Mouse (Mus musculus) limb, embryonic 11.5 days (tissue): Measurements from ENCODE around the gene Hoxa2. TPM values are rescaled to one million over a fixed set of nuclear protein-coding genes. Genes with fewer than 3 reads are reported as not detected.
A peak's percentile ranks its signal among the peaks of the same experiment; 100 is the strongest.

Experiments
- ATAC-seq: fragments of 200-750 bp; cut with Nextera tagmentation; 2 replicates; pipeline ENCODE4 v1.8.0; 2017; ENCODE audit warnings: low read depth; ENCODE audit not compliant: insufficient number of reproducible peaks, low FRiP score, low TSS enrichment
- DNase-seq: peaks from one replicate; pipeline ENCODE4 v3.0.0-alpha.2; 2015; ENCODE audit warnings: low spot score
- H3K27ac ChIP-seq: fragments of 300-500 bp; sonication (generic); replicated peaks from 2 replicates; pipeline ENCODE4 v1.5.1; 2014; ENCODE audit warnings: low read depth, mild to moderate bottlenecking, low read length
- H3K27me3 ChIP-seq: fragments of 300-500 bp; sonication (generic); 2 replicates; pipeline ENCODE4 v1.6.1; 2014; ENCODE audit warnings: mild to moderate bottlenecking, low read length, mixed read lengths; ENCODE audit not compliant: control insufficient read depth, insufficient read depth
- H3K36me3 ChIP-seq: fragments of 300-500 bp; sonication (generic); 2 replicates; pipeline ENCODE4 v1.6.1; 2014; ENCODE audit warnings: mild to moderate bottlenecking, low read length, moderate library complexity, mixed read lengths; ENCODE audit not compliant: control insufficient read depth, insufficient read depth
- H3K4me1 ChIP-seq: fragments of 300-500 bp; sonication (generic); 2 replicates; pipeline ENCODE4 v1.6.1; 2014; ENCODE audit warnings: low read length, mixed read lengths; ENCODE audit not compliant: control insufficient read depth, insufficient read depth
- H3K4me2 ChIP-seq: fragments of 300-500 bp; sonication (generic); 2 replicates; pipeline ENCODE4 v1.6.1; 2014; ENCODE audit warnings: low read depth, mild to moderate bottlenecking, moderate library complexity; ENCODE audit not compliant: severe bottlenecking
- H3K4me3 ChIP-seq: fragments of 300-500 bp; sonication (generic); 2 replicates; pipeline ENCODE4 v1.5.1; 2014; ENCODE audit warnings: low read depth, low read length
- H3K9ac ChIP-seq: fragments of 300-500 bp; sonication (generic); 2 replicates; pipeline ENCODE4 v1.6.1; 2014; ENCODE audit warnings: mild to moderate bottlenecking, low read length
- H3K9me3 ChIP-seq: fragments of 300-500 bp; sonication (generic); 2 replicates; pipeline ENCODE4 v1.6.1; 2016; ENCODE audit warnings: low read length; ENCODE audit not compliant: control insufficient read depth
- whole genome bisulfite sequencing: fragments of 180-500 bp; shearing (Covaris S2); extraction: QIAGEN DNeasy Blood & Tissue Kit; methylation state at CpG from one replicate; pipeline ENCODE4 v1.1.7; 2014; 5-methylcytosine and 5-hydroxymethylcytosine counted together
- polyA plus RNA-seq: library from polyadenylated mRNA; unstranded; fragments of >200 nt; fragmentation: Nextera tagmentation; extraction: Ambion mirVana; gene quantifications from 2 replicates; pipeline ENCODE4 v1.2.1, GENCODE M21; 2014

The Hoxa2 gene
- polyA plus RNA-seq, 1 experiment from 2014 or later: 3.0 TPM

DNA sequence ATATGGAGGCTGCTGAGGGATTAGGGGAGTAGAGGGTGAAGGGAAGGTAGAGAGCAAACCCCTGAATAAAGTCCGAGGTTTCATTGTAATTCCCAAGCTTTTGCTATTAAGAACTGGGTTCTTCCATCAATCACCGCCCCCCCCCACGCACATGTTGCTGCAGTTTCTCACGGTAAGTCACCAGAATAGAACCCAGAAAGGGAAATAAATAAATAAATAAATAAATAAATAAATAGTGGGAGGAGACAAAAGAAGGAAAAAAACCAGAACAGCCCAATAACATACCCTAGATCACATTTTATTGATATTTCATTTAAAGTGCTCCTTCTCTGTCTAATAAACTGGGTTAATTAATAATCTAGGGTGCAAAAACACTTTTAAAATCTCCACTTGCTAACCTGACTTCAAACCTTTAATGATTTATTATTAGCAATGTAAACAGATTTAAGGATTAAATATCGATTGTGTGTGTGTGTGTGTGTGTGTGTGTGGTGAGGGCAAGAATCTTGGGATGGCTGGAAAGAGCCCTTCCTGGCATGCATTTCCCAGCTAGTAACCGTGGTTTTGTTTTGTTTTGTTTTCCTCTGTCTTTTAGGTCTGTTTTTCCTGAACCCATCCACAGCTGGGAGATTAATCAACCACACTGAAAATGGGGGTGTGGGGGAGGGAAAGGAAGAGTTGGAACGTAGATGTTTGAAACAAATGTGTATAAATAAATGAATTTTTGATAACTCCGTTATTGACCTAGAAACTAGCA lies 3.1 kb downstream of the Hoxa2 start:
- no peaks in the 10 kb centered on the region for H3K9me3 ChIP-seq
- no peak overlapping the region for H3K9ac ChIP-seq
- no peak overlapping the region for H3K4me3 ChIP-seq
- peaks cover 23% of the 10 kb centered on the region for H3K27me3 ChIP-seq
- H3K4me2 ChIP-seq: peak overlapping the region; percentile 97; the same call in 1 of the 2 replicates
- H3K4me1 ChIP-seq: peaks cover 58% of the 10 kb centered on the region
- ATAC-seq: no peak
- 7% methylated on average over 8 of the region's 8 CpGs for WGBS
- no peak overlapping the region for H3K27ac ChIP-seq
- peak; percentile 23 for DNase-seq
- H3K36me3 ChIP-seq: no peaks in the 10 kb centered on the region

DNA sequence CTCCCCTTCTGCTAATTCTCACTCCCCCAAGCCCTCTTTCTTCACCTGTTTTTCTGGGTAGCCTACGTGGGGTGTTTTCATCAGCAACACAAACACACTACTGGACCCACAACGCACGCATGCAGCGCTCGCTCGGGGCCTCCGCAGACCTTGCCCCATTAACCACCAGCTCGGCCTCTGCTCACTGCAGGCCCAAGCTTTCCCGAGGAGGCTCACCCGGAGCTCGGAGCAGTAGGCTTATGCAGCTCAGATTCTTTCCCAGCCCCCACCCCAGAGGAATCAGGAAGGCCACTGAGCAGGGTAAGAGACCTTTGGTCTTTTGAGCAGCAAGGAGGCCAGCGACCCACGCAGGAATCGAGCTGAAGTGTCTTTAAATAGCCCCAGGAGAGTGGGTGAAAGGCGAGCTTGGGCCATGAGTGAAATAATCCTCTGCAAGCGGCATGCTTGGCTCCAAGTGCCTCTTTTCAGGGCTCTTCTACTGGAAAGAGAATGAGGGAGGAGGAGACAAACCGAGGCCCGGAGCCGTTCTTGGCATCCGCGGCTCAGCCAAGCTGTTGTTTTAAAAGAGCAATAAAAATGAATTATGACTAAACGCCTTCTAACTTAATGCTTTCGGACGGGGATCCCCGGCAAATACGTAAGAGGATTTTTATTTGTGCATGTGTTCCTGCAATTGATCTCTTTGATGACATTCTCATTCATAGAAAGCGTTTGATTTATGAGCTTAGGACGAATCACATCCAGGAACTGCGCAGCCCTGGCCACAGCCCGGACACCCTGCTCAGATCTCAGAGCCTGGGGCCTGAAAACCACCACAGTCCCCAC lies 3.9 kb downstream of the Hoxa2 start:
- Histone ChIP-seq H3K36me3 (no peaks in the 10 kb centered on the region), H3K4me2 (peak overlapping the region; percentile 97), H3K27ac (peak overlapping the region; percentile 48), H3K4me1 (peaks cover 54% of the 10 kb centered on the region), H3K4me3 (peak overlapping the region; percentile 12; the same call in 1 of the 2 replicates), H3K9ac (0 out of 2 replicates have a peak overlapping the region, but pooled peaks have one; percentile 34), H3K9me3 (no peaks in the 10 kb centered on the region), H3K27me3 (peaks cover 29% of the 10 kb centered on the region)
- peak; percentile 52; the same call in 1 of the 2 replicates for ATAC-seq
- WGBS: under 1% methylated on average over 30 of the region's 30 CpGs
- DNase-seq: peak; percentile 76

DNA sequence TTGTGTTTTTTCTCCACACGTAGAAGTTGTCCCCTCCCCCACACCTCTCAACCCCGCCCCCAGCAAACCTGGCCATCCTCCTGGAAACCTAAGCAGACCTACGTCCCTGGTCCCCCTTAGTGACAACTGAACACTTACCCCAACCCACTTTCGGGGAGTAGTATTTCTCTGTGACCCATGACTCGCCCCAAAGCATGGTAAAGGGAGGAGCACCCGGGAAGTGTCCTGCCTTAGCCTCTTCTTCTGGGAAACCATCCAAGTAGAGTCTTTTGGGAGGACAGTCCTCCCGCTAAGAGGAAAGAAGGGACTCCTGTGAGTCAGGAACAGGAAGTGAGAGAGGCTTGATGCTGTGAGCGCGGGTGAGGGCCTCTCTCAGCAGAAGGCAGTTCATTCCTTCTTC lies 4.7 kb downstream of the Hoxa2 start:
- peak overlapping the region; percentile 97 for H3K4me2 ChIP-seq
- H3K4me1 ChIP-seq: peaks cover 50% of the 10 kb centered on the region

DNA sequence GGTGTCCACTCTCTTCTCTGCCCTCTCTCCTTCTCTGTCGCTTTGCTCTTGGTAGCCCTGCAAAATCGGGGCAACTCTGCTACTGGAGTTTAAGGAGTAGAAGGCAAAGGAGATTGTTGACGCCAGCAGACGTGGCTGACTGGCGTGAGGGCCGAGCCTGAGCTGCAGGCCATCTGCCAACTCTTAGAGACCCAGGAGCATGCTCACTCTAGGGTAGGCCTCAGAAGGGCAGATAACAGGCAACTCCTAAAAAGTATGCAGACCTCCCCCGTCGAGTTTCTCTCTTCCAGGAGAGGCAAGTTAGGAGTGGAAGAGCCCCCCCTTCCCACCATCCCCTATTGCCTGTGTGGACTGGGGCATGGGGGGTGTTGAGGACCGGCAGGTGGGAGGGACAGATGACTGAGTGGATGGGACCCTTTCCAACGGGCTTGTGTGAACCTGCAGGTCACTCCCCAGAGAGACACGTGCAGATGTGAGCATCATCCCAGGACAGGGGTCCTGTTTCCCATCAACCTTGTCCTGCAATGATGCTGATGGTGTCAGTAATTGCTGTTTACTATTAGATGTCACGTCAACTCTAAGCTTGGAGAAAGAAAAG lies 5.4 kb downstream of the Hoxa2 start:
- no peaks in the 10 kb centered on the region for H3K36me3 ChIP-seq
- WGBS: 4% methylated on average over 12 of the region's 12 CpGs
- DNase-seq: peak; percentile 52
- H3K4me2 ChIP-seq: peak overlapping the region; percentile 97
- H3K27ac ChIP-seq: no peak overlapping the region
- H3K27me3 ChIP-seq: peaks cover 40% of the 10 kb centered on the region
- ATAC-seq: no peak
- no peaks in the 10 kb centered on the region for H3K9me3 ChIP-seq
- H3K4me1 ChIP-seq: peaks cover 42% of the 10 kb centered on the region
- no peak overlapping the region for H3K9ac ChIP-seq
- peak overlapping the region; percentile 73 for H3K4me3 ChIP-seq

More for the DNA sequence above, 4.7 kb downstream of the Hoxa2 start:
- no peak for ATAC-seq
- Histone ChIP-seq H3K36me3 (no peaks in the 10 kb centered on the region), H3K27me3 (peaks cover 34% of the 10 kb centered on the region), H3K9me3 (no peaks in the 10 kb centered on the region), H3K9ac (no peak overlapping the region), H3K27ac (peak overlapping the region; percentile 48; the same call in 1 of the 2 replicates), H3K4me3 (no peak overlapping the region)
- WGBS: 4% methylated on average over 9 of the region's 9 CpGs
- DNase-seq: no peak

- peaks cover 34% of the 10 kb centered on the region for H3K4me1 ChIP-seq
- DNase-seq (peak; percentile 88), ATAC-seq (peak; percentile 76)
- peak within 1 kb of the TSS; percentile 73 for H3K4me3 ChIP-seq
- peak within 1 kb of the TSS; percentile 97 for H3K4me2 ChIP-seq
- peaks cover 43% of the 10 kb centered on the region for H3K27me3 ChIP-seq
- H3K9me3 ChIP-seq: no peaks in the 10 kb centered on the region
- peak within 1 kb of the TSS; percentile 51 for H3K9ac ChIP-seq
- under 1% methylated on average over 53 of the region's 55 CpGs for WGBS
- no peaks in the 10 kb centered on the region for H3K36me3 ChIP-seq
- peak within 1 kb of the TSS; percentile 52 for H3K27ac ChIP-seq
These were observed 6.2 kb downstream of the Hoxa2 start, which contains the start of gene Hoxa1 for GRCm38 (mm10) chr6:52158276-52159051. Gene Hoxa1, minus strand, starts transcription at chr6:52158317.

DNA sequence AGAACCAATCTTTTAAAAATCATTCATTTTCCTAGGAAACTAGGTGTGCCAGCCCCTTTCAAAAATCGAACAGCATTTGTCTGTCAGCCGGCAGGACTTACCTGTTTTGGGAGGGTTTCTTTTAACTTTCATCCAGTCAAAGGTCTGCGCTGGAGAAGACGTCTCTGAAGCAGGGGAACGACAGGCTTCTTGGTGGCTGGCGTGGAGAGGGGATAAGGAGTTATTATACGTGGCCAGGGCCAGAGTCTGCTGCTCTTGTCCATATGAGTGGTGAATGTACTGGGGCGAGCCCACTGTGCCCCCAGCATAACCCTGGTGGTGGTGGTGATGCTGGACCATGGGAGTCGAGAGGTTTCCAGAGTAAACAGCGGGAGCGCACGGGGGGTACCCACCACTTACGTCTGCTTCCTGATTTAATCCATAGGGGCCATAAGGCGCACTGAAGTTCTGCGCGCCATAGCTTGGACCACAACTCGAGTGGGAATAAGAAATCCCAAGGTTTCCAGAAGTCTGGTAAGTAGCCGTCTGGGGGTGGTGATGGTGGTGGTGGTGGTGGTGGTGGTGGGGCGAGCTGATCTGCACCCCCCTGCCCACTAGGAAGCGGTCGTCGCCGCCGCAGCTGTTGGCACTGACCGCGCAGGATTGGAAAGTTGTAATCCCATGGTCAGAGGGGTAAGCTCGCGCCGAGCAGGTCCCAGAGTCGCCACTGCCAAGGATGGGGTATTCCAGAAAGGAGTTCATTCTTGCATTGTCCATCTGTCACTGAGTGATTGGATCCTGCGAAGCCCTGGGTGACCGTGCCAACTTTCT lies 7.0 kb downstream of the Hoxa2 start:
- H3K4me3 ChIP-seq: peak overlapping the region; percentile 73

DNA sequence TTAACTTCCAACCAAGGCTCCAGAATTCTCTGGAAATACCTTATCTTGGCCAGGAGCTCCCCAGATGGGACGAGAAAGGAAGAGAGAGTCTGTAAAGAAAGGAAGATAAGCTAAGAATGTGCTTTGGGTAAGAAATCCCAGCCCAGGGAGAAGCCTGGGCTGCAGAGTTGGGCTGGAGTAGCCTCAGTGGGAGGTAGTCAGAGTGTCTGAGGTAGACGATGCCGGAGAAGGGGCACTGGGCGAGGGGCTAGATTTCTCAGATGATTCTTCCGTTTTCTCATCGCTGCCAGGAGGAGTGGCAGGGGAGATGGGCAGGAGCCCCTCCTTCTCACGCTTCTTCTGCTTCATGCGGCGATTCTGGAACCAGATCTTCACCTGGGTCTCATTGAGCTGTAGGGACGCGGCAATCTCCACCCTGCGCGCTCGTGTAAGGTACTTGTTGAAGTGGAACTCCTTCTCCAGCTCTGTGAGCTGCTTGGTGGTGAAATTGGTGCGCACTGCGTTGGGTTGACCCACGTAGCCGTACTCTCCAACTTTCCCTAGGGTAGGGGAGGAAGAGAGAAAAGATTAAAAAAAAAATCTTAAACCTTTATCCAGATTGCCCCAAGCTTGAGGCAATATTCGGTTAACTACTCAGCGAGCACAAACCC lies 8.0 kb downstream of the Hoxa2 start:
- Histone ChIP-seq H3K4me1 (peaks cover 28% of the 10 kb centered on the region), H3K4me3 (no peak overlapping the region), H3K36me3 (no peaks in the 10 kb centered on the region), H3K9ac (no peak overlapping the region), H3K9me3 (no peaks in the 10 kb centered on the region), H3K4me2 (peak overlapping the region; percentile 8; the same call in 1 of the 2 replicates), H3K27me3 (peaks cover 52% of the 10 kb centered on the region), H3K27ac (no peak overlapping the region)
- peak; percentile 44 for DNase-seq
- ATAC-seq: no peak
- 2% methylated on average over 20 of the region's 20 CpGs for WGBS

More for the DNA sequence above, 7.0 kb downstream of the Hoxa2 start:
- H3K9ac ChIP-seq: no peak overlapping the region
- H3K4me2 ChIP-seq: peak overlapping the region; percentile 97
- H3K9me3 ChIP-seq: no peaks in the 10 kb centered on the region
- peaks cover 45% of the 10 kb centered on the region for H3K27me3 ChIP-seq
- WGBS: under 1% methylated on average over 32 of the region's 32 CpGs
- H3K4me1 ChIP-seq: peaks cover 28% of the 10 kb centered on the region
- peak; percentile 37 for ATAC-seq
- H3K27ac ChIP-seq: no peak overlapping the region
- H3K36me3 ChIP-seq: no peaks in the 10 kb centered on the region
- no peak for DNase-seq
